Mouse (Mus musculus) gastrocnemius, adult 18-20 months (tissue): ENCODE results near the gene Gal. TPM values are rescaled to one million over a fixed set of nuclear protein-coding genes. Genes with fewer than 3 reads are reported as not detected.

Source experiments
- total RNA-seq, 2 experiments: library from RNA; stranded (reverse); gene quantifications; 2 replicates each; pipeline ENCODE4 v1.2.3; 2021

The Gal gene
- total RNA-seq, 2 experiments from 2014 or later: 0.30 to 0.36 TPM

Other genes with a start within 250 kb of the Gal start
- gene Mrpl21, start 131.6 kb downstream of the Gal start, total RNA-seq: 10 to 100 TPM; 57.3 to 65.9 TPM
- 1 to 10 TPM; 4.1 to 4.5 TPM for gene Ighmbp2, start 131.5 kb downstream of the Gal start, total RNA-seq
- 1 to 10 TPM; 6.2 to 8.3 TPM for gene Cpt1a, start 92.2 kb downstream of the Gal start, total RNA-seq
- gene Tesmin, start 25.7 kb downstream of the Gal start, total RNA-seq: under 1 TPM; 0.43 to 0.47 TPM
- 10 to 100 TPM; 57.0 to 65.4 TPM for gene Ppp6r3, start 161.2 kb upstream of the Gal start, total RNA-seq